Mouse (Mus musculus) kidney, postnatal 0 days (tissue): ENCODE results near the gene Ankrd9. TPM values are rescaled to one million over a fixed set of nuclear protein-coding genes. Genes with fewer than 3 reads are reported as not detected.

Experiments
- ATAC-seq: fragments of 200-750 bp; cut with Nextera tagmentation; replicated peaks from 2 replicates; pipeline ENCODE4 v1.8.0; 2017; ENCODE audit warnings: low read depth, moderate number of reproducible peaks, moderate TSS enrichment, moderate library complexity; ENCODE audit not compliant: low FRiP score
- DNase-seq: peaks from one replicate; pipeline ENCODE4 v3.0.0-alpha.2; 2016; ENCODE audit warnings: low spot score
- H3K27ac ChIP-seq: fragments of 300-500 bp; sonication (generic); 2 replicates; pipeline ENCODE4 v1.5.1; 2014; ENCODE audit warnings: mild to moderate bottlenecking
- H3K27me3 ChIP-seq: fragments of 300-500 bp; sonication (generic); 2 replicates; pipeline ENCODE4 v1.6.1; 2014; ENCODE audit warnings: low read length, mixed read lengths; ENCODE audit not compliant: insufficient read depth
- H3K36me3 ChIP-seq: fragments of 300-500 bp; sonication (generic); 2 replicates; pipeline ENCODE4 v1.6.1; 2014; ENCODE audit warnings: low read length, mixed read lengths; ENCODE audit not compliant: insufficient read depth
- H3K4me1 ChIP-seq: fragments of 300-500 bp; sonication (generic); replicated peaks from 2 replicates; pipeline ENCODE4 v1.6.1; 2014; ENCODE audit warnings: antibody characterized with exemption, low read length, mixed read lengths; ENCODE audit not compliant: insufficient read depth
- H3K4me2 ChIP-seq: fragments of 300-500 bp; sonication (generic); 2 replicates; pipeline ENCODE4 v1.6.1; 2014; ENCODE audit warnings: mild to moderate bottlenecking, low read length, moderate library complexity, mixed read lengths
- H3K4me3 ChIP-seq: fragments of 300-500 bp; sonication (generic); replicated peaks from 2 replicates; pipeline ENCODE4 v1.5.1; 2014; ENCODE audit warnings: low read depth, low read length
- H3K9ac ChIP-seq: fragments of 300-500 bp; sonication (generic); 2 replicates; pipeline ENCODE4 v1.6.1; 2014; ENCODE audit warnings: low read depth, low read length
- H3K9me3 ChIP-seq: fragments of 300-500 bp; sonication (generic); replicated peaks from 2 replicates; pipeline ENCODE4 v1.6.1; 2016; ENCODE audit warnings: low read length, inconsistent platforms, mixed read lengths
- CTCF ChIP-seq: IDR thresholded peaks from 2 replicates; pipeline ENCODE4 v1.5.1; 2016; ENCODE audit warnings: antibody characterized with exemption, low read depth, mild to moderate bottlenecking, moderate library complexity
- WGBS: fragments of 180-500 bp; shearing (Covaris S2); extraction: QIAGEN DNeasy Blood & Tissue Kit; methylation state at CpG from one replicate; pipeline ENCODE4 v1.1.7; 2014; 5-methylcytosine and 5-hydroxymethylcytosine counted together
- polyA plus RNA-seq: library from polyadenylated mRNA; unstranded; fragments of >200 nt; fragmentation: Nextera tagmentation; extraction: Ambion mirVana; gene quantifications from 2 replicates; pipeline ENCODE4 v1.2.1, GENCODE M21; 2015

Ankrd9 gene
- polyA plus RNA-seq, 1 experiment from 2014 or later, result 19.5 TPM

DNA sequence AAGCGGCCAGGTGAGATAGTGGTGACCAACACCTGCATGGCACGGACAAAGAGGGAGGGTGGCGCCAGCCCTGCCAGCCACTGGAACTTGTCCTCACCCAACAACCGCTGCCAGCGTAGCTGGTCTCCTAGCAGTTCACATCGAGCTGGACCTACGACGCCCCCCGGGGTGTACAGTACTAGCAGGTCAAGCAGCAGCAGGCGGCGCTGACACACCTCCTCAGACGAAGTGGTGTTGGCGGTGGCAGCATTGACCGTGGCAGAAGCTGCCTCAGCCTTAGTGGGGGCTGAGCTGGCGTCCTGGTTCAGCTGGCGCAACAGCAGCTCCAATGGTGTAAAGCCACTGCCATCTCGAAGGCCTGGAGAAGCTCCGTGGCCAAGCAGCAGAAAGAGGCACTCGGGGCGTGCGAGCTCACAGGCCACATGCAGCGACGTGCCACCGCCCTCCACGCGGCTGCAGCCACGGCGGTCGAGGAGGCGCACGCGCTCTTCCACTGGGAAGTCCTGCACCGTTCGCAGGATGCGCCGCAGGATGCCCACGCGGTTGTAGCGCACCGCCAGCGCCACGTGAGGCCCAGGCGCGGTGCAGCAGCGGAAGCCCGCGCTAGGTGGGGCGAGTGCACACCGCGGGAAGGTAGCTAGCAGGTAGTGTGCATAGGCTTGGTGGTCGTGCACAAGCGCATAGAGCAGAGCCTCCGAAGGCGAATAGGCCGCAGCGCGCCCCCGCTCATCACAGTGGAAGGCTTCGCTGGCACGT lies 2.1 kb downstream of the Ankrd9 start:
- Histone ChIP-seq H3K9me3 (no peaks in the 10 kb centered on the region), H3K4me2 (no peak overlapping the region), H3K27ac (no peak overlapping the region), H3K9ac (no peak overlapping the region), H3K4me3 (no peak overlapping the region), H3K36me3 (0 out of 2 replicates have a peak, but pooled peaks cover 6% of the 10 kb centered on the region), H3K27me3 (no peaks in the 10 kb centered on the region), H3K4me1 (0 out of 2 replicates have a peak, but pooled peaks cover 3% of the 10 kb centered on the region)
- no peak for TF ChIP-seq CTCF
- no peak for DNase-seq
- no peak for ATAC-seq
- 96% methylated on average over 60 of the region's 60 CpGs for WGBS

DNA sequence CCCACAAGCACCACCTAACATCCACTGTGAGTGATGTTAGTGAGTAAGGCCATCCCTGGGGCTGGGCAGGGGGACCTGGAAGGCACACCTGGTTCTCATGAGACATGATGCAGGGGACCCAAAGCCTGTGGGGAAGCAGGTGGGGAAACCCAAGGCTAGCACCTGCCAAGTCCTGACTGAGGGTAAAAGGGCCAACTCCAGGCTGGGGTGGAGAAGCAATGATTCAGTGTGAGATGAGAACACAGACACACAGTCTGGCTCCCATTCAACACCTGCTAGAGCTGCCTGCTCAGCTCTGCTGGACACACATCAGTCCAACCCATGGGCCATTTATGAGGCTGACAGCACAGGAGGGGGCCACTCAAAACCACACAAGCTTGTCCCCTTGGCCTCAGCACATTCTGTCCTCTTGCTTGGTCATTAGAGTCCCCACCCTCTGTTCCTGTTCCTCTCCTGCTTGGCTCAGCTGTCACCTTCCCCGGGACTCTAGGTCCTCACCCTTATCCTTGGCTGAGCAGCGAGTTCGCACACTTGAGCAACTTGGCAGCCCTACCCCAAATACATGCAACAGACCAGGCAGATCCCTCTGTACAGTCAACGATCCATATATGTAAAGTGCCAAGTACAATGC lies 2.9 kb downstream of the Ankrd9 start:
- Histone ChIP-seq H3K4me1 (0 out of 2 replicates have a peak, but pooled peaks cover 3% of the 10 kb centered on the region), H3K27ac (no peak overlapping the region), H3K4me2 (no peak overlapping the region), H3K27me3 (no peaks in the 10 kb centered on the region), H3K4me3 (no peak overlapping the region), H3K36me3 (0 out of 2 replicates have a peak, but pooled peaks cover 6% of the 10 kb centered on the region), H3K9me3 (no peaks in the 10 kb centered on the region), H3K9ac (no peak overlapping the region)
- WGBS, result 86% methylated on average over 4 of the region's 4 CpGs
- TF ChIP-seq CTCF, result no peak
- DNase-seq (no peak), ATAC-seq (no peak)

DNA sequence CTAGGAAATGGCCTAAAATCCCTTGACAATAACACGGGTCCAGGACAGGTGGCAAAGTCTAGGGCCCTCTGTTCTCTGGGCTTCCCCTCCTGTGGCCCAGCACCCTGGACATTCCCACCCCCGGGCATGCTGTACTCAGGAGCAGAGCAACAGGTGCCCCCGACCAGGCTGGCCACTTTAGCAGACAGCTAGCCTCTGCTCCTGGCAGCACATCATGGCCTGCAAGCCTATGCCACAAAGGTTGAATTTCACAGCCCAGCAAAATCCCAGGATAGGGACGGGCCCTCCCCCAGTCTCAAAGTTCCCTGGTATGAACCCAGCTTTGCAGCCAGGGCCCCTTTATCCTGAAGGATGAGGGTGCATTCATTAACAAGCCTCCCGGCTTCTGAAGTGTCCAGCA lies 3.5 kb downstream of the Ankrd9 start:
- H3K9me3 ChIP-seq, result no peaks in the 10 kb centered on the region
- H3K4me1 ChIP-seq, result 0 out of 2 replicates have a peak, but pooled peaks cover 3% of the 10 kb centered on the region
- no peak for ATAC-seq
- no peaks in the 10 kb centered on the region for H3K27me3 ChIP-seq
- H3K4me3 ChIP-seq, result no peak overlapping the region
- no peak overlapping the region for H3K9ac ChIP-seq
- no peak for TF ChIP-seq CTCF
- 0 out of 2 replicates have a peak, but pooled peaks cover 6% of the 10 kb centered on the region for H3K36me3 ChIP-seq
- no peak overlapping the region for H3K4me2 ChIP-seq
- no peak for DNase-seq
- no peak overlapping the region for H3K27ac ChIP-seq
- WGBS, result 89% methylated on average over 5 of the region's 5 CpGs

DNA sequence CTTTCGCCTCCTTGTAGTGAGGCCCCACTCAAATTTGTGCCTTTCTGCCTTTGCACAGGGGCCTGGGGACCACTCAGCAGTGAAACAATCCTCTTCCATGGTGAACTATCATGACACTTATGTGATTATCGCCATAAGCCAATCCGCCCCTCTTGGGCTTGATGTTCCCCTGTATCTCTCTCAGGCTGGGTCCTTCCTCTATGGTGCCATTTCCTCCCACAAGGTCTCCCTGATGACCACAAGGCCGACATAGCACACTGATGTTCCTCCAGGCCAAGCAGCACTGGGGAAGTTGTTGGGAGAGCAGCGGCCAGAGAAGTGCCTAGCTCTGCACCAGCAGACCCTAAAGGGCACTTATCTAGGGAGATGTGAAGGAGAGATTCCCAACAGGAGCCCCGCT lies 4.1 kb downstream of the Ankrd9 start:
- ATAC-seq (no peak), DNase-seq (no peak)
- TF ChIP-seq CTCF, result no peak
- Histone ChIP-seq H3K27me3 (no peaks in the 10 kb centered on the region), H3K4me3 (no peak overlapping the region), H3K4me2 (no peak overlapping the region), H3K9me3 (no peaks in the 10 kb centered on the region), H3K36me3 (peaks cover 12% of the 10 kb centered on the region; the same call in 1 of the 2 replicates), H3K9ac (no peak overlapping the region), H3K4me1 (0 out of 2 replicates have a peak, but pooled peaks cover 3% of the 10 kb centered on the region), H3K27ac (no peak overlapping the region)
- WGBS, result 85% methylated on average over 6 of the region's 6 CpGs

DNA sequence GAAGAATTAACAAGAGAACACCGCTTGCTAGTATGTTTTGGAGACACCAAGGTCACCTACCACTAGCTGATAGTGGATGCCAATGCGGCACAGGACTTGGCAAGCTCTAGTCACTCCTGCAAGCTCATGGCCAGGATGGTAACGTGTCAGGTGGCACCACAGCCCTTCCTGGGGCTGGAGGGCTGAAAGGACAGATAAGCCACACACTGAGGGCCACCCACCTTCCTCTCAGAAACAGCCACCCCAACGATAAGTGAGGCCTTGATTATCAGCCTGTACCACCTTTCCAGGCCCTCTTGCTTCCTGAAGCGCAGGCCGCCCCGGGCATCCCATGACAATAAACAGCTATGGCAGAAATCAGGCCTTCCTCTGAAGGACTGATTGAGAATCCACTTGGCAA lies 4.5 kb downstream of the Ankrd9 start:
- H3K9me3 ChIP-seq, result no peaks in the 10 kb centered on the region
- peaks cover 16% of the 10 kb centered on the region; the same call in 1 of the 2 replicates for H3K36me3 ChIP-seq
- no peak for ATAC-seq
- TF ChIP-seq CTCF, result no peak
- DNase-seq, result no peak
- no peak overlapping the region for H3K27ac ChIP-seq
- no peaks in the 10 kb centered on the region for H3K27me3 ChIP-seq
- 94% methylated on average over 7 of the region's 7 CpGs for WGBS
- no peak overlapping the region for H3K4me3 ChIP-seq
- H3K4me1 ChIP-seq, result 0 out of 2 replicates have a peak, but pooled peaks cover 3% of the 10 kb centered on the region
- H3K9ac ChIP-seq, result no peak overlapping the region
- H3K4me2 ChIP-seq, result no peak overlapping the region

DNA sequence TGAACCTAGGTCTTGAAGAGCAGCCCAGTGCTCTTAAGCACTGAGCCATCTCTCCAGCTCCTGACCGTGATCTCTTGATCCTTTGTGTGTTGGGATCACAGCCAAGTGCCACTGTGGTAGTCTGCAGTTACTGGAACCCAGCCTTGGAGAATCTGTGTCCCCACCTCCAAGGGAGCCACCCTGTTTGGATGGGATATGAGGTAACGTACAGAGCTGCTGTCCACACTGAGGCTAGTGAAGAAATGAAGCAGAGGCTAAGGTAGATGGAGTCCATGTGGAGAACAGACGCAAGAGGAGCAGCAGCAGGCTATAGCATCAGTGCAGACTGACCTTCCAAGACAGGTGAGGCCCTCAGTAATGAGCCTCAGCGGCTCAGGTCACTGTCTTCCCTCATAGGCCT lies 5.0 kb downstream of the Ankrd9 start:
- Histone ChIP-seq H3K27ac (no peak overlapping the region), H3K36me3 (peaks cover 19% of the 10 kb centered on the region; the same call in 1 of the 2 replicates), H3K9ac (no peak overlapping the region), H3K27me3 (no peaks in the 10 kb centered on the region), H3K4me1 (0 out of 2 replicates have a peak, but pooled peaks cover 3% of the 10 kb centered on the region), H3K9me3 (no peaks in the 10 kb centered on the region), H3K4me2 (no peak overlapping the region), H3K4me3 (no peak overlapping the region)
- ATAC-seq, result no peak
- DNase-seq, result no peak
- TF ChIP-seq CTCF, result no peak
- 89% methylated on average over 4 of the region's 4 CpGs for WGBS
